Mouse (Mus musculus) heart, embryonic 13.5 days (tissue): ENCODE data around the gene Raet1d. TPM values are rescaled to one million over a fixed set of nuclear protein-coding genes. Genes with fewer than 3 reads are reported as not detected.
"Not testable (repeated sequence)": the region's sequence is repeated elsewhere in the genome, so short reads cannot be mapped to it uniquely, and the experiment has no call there.

Experiments
- ATAC-seq: fragments of 200-750 bp; cut with Nextera tagmentation; 2 replicates; pipeline ENCODE4 v1.8.0; 2017; ENCODE audit warnings: moderate TSS enrichment; ENCODE audit not compliant: insufficient number of reproducible peaks, low FRiP score, low TSS enrichment; ENCODE audit errors: extremely low read depth
- H3K27ac ChIP-seq: fragments of 300-500 bp; sonication (generic); replicated peaks from 2 replicates; pipeline ENCODE4 v1.5.1; 2015; ENCODE audit warnings: moderate library complexity, mild to moderate bottlenecking, inconsistent platforms
- H3K27me3 ChIP-seq: fragments of 300-500 bp; sonication (generic); replicated peaks from 2 replicates; pipeline ENCODE4 v1.6.1; 2015; ENCODE audit warnings: mild to moderate bottlenecking, inconsistent platforms
- H3K36me3 ChIP-seq: fragments of 300-500 bp; sonication (generic); 2 replicates; pipeline ENCODE4 v1.6.1; 2015; ENCODE audit warnings: mild to moderate bottlenecking, inconsistent platforms
- H3K4me1 ChIP-seq: fragments of 300-500 bp; sonication (generic); 2 replicates; pipeline ENCODE4 v1.6.1; 2015; ENCODE audit warnings: inconsistent platforms
- H3K4me2 ChIP-seq: fragments of 300-500 bp; sonication (generic); 2 replicates; pipeline ENCODE4 v1.6.1; 2015; ENCODE audit warnings: inconsistent platforms, mild to moderate bottlenecking, moderate library complexity
- H3K4me3 ChIP-seq: fragments of 300-500 bp; sonication (generic); 2 replicates; pipeline ENCODE4 v1.5.1; 2015; ENCODE audit warnings: moderate library complexity, mild to moderate bottlenecking, inconsistent platforms
- H3K9ac ChIP-seq: fragments of 300-500 bp; sonication (generic); 2 replicates; pipeline ENCODE4 v1.6.1; 2015; ENCODE audit warnings: inconsistent platforms, mild to moderate bottlenecking, moderate library complexity
- H3K9me3 ChIP-seq: fragments of 300-500 bp; sonication (generic); 2 replicates; pipeline ENCODE4 v1.6.1; 2016; ENCODE audit warnings: inconsistent platforms
- WGBS: fragments of 180-500 bp; shearing (Covaris S2); methylation state at CpG from one replicate; pipeline ENCODE4 v1.1.7; 2015; ENCODE audit warnings: mixed read lengths; 5-methylcytosine and 5-hydroxymethylcytosine counted together
- polyA plus RNA-seq: library from polyadenylated mRNA; unstranded; fragments of >200 nt; fragmentation: Nextera tagmentation; extraction: Ambion mirVana; gene quantifications from 2 replicates; pipeline ENCODE4 v1.2.1, GENCODE M21; 2015

The Raet1d gene
- 7.2 and 9.1 TPM in 2 replicates for polyA plus RNA-seq

- not testable (repeated sequence) for H3K9me3 ChIP-seq, H3K27ac ChIP-seq, H3K27me3 ChIP-seq, H3K36me3 ChIP-seq, H3K4me1 ChIP-seq, ATAC-seq, H3K9ac ChIP-seq
- Histone ChIP-seq H3K4me3 (peak within 1 kb of the TSS; percentile 39), H3K4me2 (peak within 1 kb of the TSS; percentile 59)
- 75% methylated on average over 3 of the region's 3 CpGs for WGBS
Observed at GRCm38 (mm10) chr10:22360252-22360651, at the start of gene Raet1d. Gene Raet1d (plus strand): TSS chr10:22360552.

GRCm38 (mm10) chr10:22322858-22323257, 37.5 kb upstream of the Raet1d start:
- WGBS = 90% methylated on average over 2 of the region's 2 CpGs
- Histone ChIP-seq H3K4me2 (no peak overlapping the region), H3K4me1 (no peaks in the 10 kb centered on the region), H3K4me3 (no peak overlapping the region), H3K27ac (no peak overlapping the region), H3K27me3 (no peaks in the 10 kb centered on the region), H3K9me3 (no peaks in the 10 kb centered on the region), H3K9ac (no peak overlapping the region), H3K36me3 (no peaks in the 10 kb centered on the region)
- no peak for ATAC-seq

GRCm38 (mm10) chr10:22345721-22346120, 14.6 kb upstream of the Raet1d start:
- H3K36me3 ChIP-seq, H3K9ac ChIP-seq, H3K27ac ChIP-seq, ATAC-seq, H3K4me1 ChIP-seq, H3K4me3 ChIP-seq, H3K4me2 ChIP-seq, H3K9me3 ChIP-seq, H3K27me3 ChIP-seq: not testable (repeated sequence)
- 46% methylated on average over 4 of the region's 4 CpGs for WGBS

GRCm38 (mm10) chr10:22353548-22354195, 6.7 kb upstream of the Raet1d start:
- not testable (repeated sequence) for H3K4me1 ChIP-seq, H3K4me2 ChIP-seq, H3K9me3 ChIP-seq, H3K36me3 ChIP-seq, H3K4me3 ChIP-seq, H3K9ac ChIP-seq, H3K27me3 ChIP-seq, H3K27ac ChIP-seq, ATAC-seq
- 62% methylated on average over 6 of the region's 6 CpGs for WGBS

DNA sequence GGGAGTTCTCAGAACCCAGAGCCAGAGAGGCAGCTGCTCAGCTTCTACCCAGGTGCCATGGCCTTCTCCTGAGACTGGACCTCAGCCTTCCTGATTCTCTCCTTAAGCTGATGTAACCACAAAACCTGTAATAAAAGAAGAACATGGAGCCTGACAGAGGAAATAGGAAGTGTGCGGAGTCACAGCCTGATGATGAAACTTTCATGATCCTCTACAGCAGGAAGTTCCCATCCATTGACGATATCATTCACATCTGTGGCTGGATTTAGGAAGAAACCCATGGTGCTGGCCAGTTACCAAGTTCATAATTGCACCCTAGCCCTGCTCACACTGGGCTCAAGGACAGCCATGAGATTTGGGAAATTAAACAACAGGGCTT, 6.2 kb upstream of the Raet1d start:
- not testable (repeated sequence) for ATAC-seq, H3K4me1 ChIP-seq, H3K27ac ChIP-seq, H3K36me3 ChIP-seq, H3K4me3 ChIP-seq, H3K9me3 ChIP-seq, H3K27me3 ChIP-seq, H3K9ac ChIP-seq, H3K4me2 ChIP-seq
- WGBS = 80% methylated on average over 2 of the region's 2 CpGs

DNA sequence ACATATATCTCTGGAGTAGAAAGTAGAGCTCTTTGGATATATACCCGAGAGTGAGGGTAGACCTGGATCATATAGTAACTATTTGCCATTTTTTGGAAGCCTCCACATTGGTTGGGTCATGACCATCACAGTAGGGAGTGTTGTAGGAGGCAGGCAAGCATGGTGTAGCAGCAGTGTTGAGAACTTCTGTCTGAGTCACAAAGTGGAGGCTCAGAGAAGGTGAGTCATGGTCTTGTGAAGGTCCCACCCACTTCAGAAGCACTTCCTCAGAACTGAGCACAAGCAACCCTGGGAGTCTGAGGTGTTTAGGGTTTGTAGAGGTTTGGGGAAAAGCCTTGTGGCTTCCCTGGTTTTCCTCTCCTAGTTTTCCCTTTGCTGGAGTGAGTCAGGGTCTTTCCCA, 3.0 kb upstream of the Raet1d start:
- not testable (repeated sequence) for H3K9ac ChIP-seq, H3K4me2 ChIP-seq, H3K4me1 ChIP-seq, H3K9me3 ChIP-seq, H3K27me3 ChIP-seq, H3K4me3 ChIP-seq, H3K36me3 ChIP-seq, ATAC-seq, H3K27ac ChIP-seq
- WGBS = 64% methylated on average over 1 of the region's 1 CpGs

DNA sequence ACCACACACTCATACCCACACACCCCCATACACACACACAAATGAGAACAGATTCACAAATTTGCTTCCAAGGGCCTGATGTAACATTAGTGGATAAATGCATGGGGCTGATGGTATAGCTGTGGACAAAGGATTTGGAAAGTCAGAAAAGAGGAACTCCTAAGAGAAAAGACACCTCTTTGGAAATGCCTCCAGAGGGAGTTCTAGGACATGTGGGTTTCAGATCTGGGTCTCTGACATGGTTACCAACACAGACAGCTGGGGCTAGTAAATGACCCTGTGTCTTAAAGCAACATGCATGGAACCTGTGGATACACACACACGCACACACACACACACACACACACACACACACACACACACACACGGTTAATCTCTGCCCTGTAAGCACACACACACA, 605 bp downstream of the Raet1d start:
- 100% methylated on average over 1 of the region's 2 CpGs for WGBS
- not testable (repeated sequence) for H3K27me3 ChIP-seq

DNA sequence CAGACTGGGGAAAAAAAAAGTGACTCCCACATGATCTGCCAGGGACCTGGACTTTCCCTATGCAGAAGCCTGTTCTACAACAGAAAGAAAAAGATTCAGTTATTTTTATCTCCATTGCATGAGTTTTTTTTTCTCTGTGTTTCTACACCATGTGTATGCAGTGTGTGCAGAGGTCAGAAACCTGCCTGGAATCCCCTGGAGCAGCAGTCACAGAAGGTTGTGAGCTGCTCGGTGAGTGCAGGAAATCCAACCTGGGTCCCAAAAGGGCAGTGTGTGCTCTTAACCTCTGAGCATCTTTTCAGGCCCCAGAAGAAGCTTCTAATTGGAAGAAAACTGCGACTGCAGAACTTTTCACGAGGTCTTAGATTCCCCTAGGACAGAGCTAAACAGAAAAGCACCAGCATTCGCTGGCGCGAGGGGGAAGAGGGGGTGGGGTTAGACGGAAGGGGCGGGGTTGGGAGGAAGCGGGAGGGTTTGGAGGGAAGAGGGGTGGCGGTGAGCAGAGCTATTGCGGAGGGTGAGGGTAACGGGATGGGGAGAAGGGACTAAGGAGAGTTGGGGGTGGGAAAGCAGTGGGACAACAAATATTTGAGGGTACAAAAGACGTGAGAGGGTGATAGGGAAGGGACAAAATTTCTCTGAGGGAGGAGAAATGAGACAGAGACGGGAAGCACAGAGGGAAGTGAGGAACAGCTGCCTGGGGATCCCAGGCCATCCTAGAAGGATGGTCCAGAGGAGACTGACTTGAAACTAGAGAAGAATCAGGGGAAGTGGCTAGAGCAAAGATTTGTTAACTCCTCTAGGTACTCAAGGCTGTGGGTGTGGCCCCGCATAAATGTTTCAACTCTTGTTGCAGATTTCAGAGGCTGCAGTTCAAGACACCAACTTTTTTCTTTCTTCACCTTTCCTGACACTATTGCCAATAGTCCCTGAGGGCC, 1.3 kb downstream of the Raet1d start:
- not testable (repeated sequence) for H3K27me3 ChIP-seq, H3K9me3 ChIP-seq, H3K27ac ChIP-seq, H3K4me1 ChIP-seq, H3K36me3 ChIP-seq, H3K9ac ChIP-seq
- peak overlapping the region; percentile 59 for H3K4me2 ChIP-seq
- peak overlapping the region; percentile 39 for H3K4me3 ChIP-seq
- peak; percentile 61; the same call in 1 of the 2 replicates for ATAC-seq
- 4% methylated on average over 8 of the region's 15 CpGs for WGBS

More for the DNA sequence above, 605 bp downstream of the Raet1d start:
- not testable (repeated sequence) for H3K4me2 ChIP-seq, H3K4me1 ChIP-seq, ATAC-seq, H3K36me3 ChIP-seq, H3K9me3 ChIP-seq, H3K27ac ChIP-seq, H3K4me3 ChIP-seq, H3K9ac ChIP-seq

GRCm38 (mm10) chr10:22362466-22362865, 2.1 kb downstream of the Raet1d start:
- H3K36me3 ChIP-seq, H3K27ac ChIP-seq, H3K27me3 ChIP-seq, H3K4me3 ChIP-seq, H3K9ac ChIP-seq, H3K4me2 ChIP-seq, H3K4me1 ChIP-seq, ATAC-seq, H3K9me3 ChIP-seq: not testable (repeated sequence)
- 85% methylated on average over 2 of the region's 2 CpGs for WGBS

DNA sequence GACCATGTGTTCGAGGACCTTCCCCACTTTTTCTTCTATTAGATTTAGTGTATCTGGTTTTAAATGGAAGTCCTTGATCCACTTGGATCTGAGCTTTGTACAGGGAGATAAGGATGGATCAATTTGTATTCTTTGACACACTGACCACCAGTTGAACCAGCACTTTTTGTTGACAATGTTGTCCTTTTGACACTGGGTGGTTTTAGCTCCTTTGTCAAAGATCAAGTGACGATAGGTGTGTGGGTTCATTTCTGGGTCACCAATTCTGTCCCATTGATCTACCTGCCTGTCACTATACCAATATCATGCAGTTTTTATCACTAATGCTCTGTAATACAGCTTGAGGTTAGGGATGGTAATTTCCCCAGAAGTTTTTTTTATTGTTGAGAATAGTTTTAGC, 4.6 kb downstream of the Raet1d start:
- H3K36me3 ChIP-seq, H3K9ac ChIP-seq, H3K4me3 ChIP-seq, H3K9me3 ChIP-seq, ATAC-seq, H3K27ac ChIP-seq, H3K4me1 ChIP-seq, H3K27me3 ChIP-seq, H3K4me2 ChIP-seq: not testable (repeated sequence)
- 65% methylated on average over 2 of the region's 2 CpGs for WGBS

DNA sequence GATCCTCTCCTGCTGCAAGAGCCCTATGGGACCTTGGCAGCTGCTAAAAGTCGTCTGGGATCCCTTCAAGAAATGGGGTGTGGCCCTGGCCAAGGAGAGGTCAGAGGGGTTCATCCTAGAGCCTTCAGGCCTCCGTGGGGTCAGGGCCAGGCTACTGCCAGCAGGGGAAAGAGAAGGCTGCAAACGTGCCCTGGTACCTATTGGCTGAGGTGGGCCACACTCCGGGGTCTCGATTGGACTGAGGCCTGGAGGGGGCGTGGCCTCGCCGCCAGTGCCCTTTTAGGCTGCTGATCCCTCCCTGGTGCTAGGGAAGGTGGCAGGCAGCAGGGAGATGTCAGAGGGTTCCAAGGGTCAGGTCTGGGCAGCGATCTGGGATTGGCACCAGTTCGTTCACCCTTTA, 20.9 kb downstream of the Raet1d start:
- not testable (repeated sequence) for H3K9ac ChIP-seq, H3K36me3 ChIP-seq, H3K4me1 ChIP-seq, H3K4me3 ChIP-seq, H3K27me3 ChIP-seq, ATAC-seq, H3K9me3 ChIP-seq, H3K27ac ChIP-seq
- peak overlapping the region; percentile 43 for H3K4me2 ChIP-seq
- 9% methylated on average over 6 of the region's 10 CpGs for WGBS

- ATAC-seq, H3K27ac ChIP-seq, H3K4me3 ChIP-seq, H3K4me2 ChIP-seq, H3K36me3 ChIP-seq, H3K4me1 ChIP-seq, H3K27me3 ChIP-seq, H3K9ac ChIP-seq, H3K9me3 ChIP-seq: not testable (repeated sequence)
- WGBS = 85% methylated on average over 7 of the region's 7 CpGs
Observed at GRCm38 (mm10) chr10:22390146-22390545, 29.8 kb downstream of the Raet1d start.
